Comparison of ENCODE assay signal across 11 mouse cellular contexts in the genomic region with DNA sequence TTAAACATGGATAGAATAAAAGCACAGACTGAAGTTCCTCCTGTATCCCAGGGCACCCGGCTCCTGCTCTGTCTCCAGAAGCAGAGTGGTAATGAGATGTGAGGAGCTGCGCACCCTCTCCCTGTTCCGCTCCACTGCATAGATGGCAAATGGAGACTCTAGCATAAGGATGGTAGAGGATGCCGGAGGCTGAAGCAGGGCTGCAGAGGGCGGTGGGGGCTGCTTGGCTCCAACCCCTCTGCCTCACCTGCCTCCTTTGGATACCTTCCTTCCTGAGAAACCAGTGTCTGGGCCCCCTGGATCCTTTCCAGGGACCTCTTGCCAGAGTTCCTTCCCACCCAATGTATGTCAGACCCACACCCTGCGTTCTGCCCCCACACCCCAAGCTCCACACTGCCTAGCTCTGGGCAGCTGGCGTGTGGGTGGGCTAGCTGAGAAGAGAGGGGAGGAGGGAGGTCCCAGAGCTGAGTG. TPM values are rescaled to one million over a fixed set of nuclear protein-coding genes. Genes with fewer than 3 reads are reported as not detected.
DNase-seq lines count a peak whose midpoint lies in the region; ATAC-seq and TF ChIP-seq lines count a peak whose summit lies in the region.
"Had no signal": no experiment of that assay in that cellular context is flagged by ENCODE, and none has a peak within 500 bp of the region (broad histone marks: within the 10 kb centered on the region; RNA-seq: fewer than 3 reads in every experiment).

No protein-coding gene starts in this region.

- peaks cover 25% of the 10 kb centered on the region for H3K27me3 ChIP-seq in E14TG2a.4 (ENCODE audit: insufficient read depth, low read length)
- H3K27me3 ChIP-seq in hindbrain, embryonic 13.5 days, result peaks cover 22% of the 10 kb centered on the region
- peaks cover 23% of the 10 kb centered on the region for H3K27me3 ChIP-seq in midbrain, embryonic 11.5 days (ENCODE audit: control insufficient read depth, insufficient read depth, low read length)

- peaks cover 23% of the 10 kb centered on the region for H3K36me3 ChIP-seq in E14TG2a.4 (ENCODE audit: insufficient read depth, low read length)
- H3K36me3 ChIP-seq in hindbrain, embryonic 13.5 days, result peaks cover 36% of the 10 kb centered on the region
- H3K36me3 ChIP-seq in midbrain, embryonic 11.5 days (ENCODE audit: control insufficient read depth, insufficient read depth, low read length), result no peaks in the 10 kb centered on the region

- no peak for ATAC-seq in hindbrain, embryonic 13.5 days (ENCODE audit: low FRiP score)
- ATAC-seq in midbrain, embryonic 11.5 days (ENCODE audit: low FRiP score), result no peak

- H3K27ac ChIP-seq in hindbrain, embryonic 13.5 days, result peak overlapping the region; percentile 98
- no peak overlapping the region for H3K27ac ChIP-seq in midbrain, embryonic 11.5 days (ENCODE audit: low read depth, low read length)
- H3K27ac ChIP-seq: limb, embryonic 12.5 days had no signal

- peak; percentile 71 for DNase-seq in cerebellum, adult 9-11 months
- no peak for DNase-seq in cerebellum, adult 9-10 months
- DNase-seq in midbrain, embryonic 11.5 days (ENCODE audit: low spot score, missing footprints), result no peak
- no peak for DNase-seq in c-Kit-positive CD71-positive TER-119-positive erythroid progenitor cells, embryonic 14.5 days (ENCODE audit: low spot score)
- no peak for DNase-seq in kidney, adult 9 months
- no peak for DNase-seq in retina, postnatal 1 day
- DNase-seq: heart, postnatal 10 days; lung, postnatal 14 days had no signal

- H3K4me2 ChIP-seq in hindbrain, embryonic 13.5 days, result peak overlapping the region; percentile 97
- H3K4me2 ChIP-seq in midbrain, embryonic 11.5 days, result 0 out of 2 replicates have a peak overlapping the region, but pooled peaks have one; percentile 6
- H3K4me2 ChIP-seq: limb, embryonic 12.5 days had no signal

- no peaks in the 10 kb centered on the region for H3K9me3 ChIP-seq in E14TG2a.4 (ENCODE audit: low read length)
- H3K9me3 ChIP-seq in hindbrain, embryonic 13.5 days, result no peaks in the 10 kb centered on the region
- H3K9me3 ChIP-seq in midbrain, embryonic 11.5 days (ENCODE audit: control insufficient read depth, low read length), result no peaks in the 10 kb centered on the region
- H3K9me3 ChIP-seq: limb, embryonic 12.5 days had no signal

- TF ChIP-seq CTCF in E14TG2a.4 (conservative IDR thresholded peaks at IDR 0.05; ENCODE audit: low read length), result no peak

- peak overlapping the region; percentile 17; the same call in 1 of the 2 replicates for H3K4me3 ChIP-seq in E14TG2a.4 (replicated peaks; ENCODE audit: low read length)
- peak overlapping the region; percentile 83 for H3K4me3 ChIP-seq in hindbrain, embryonic 13.5 days
- H3K4me3 ChIP-seq in midbrain, embryonic 11.5 days (ENCODE audit: low read depth, low read length), result no peak overlapping the region
- H3K4me3 ChIP-seq: limb, embryonic 12.5 days had no signal

- WGBS in hindbrain, embryonic 13.5 days, result 63% methylated on average over 7 of the region's 7 CpGs
- 79% methylated on average over 7 of the region's 7 CpGs for WGBS in midbrain, embryonic 11.5 days

- H3K9ac ChIP-seq in hindbrain, embryonic 13.5 days, result peak overlapping the region; percentile 94
- H3K9ac ChIP-seq in midbrain, embryonic 11.5 days (ENCODE audit: low read length), result no peak overlapping the region
- H3K9ac ChIP-seq: limb, embryonic 12.5 days had no signal

- peaks cover 94% of the 10 kb centered on the region for H3K4me1 ChIP-seq in E14TG2a.4 (replicated peaks; ENCODE audit: low read depth, low read length)
- H3K4me1 ChIP-seq in hindbrain, embryonic 13.5 days (replicated peaks), result peaks cover 79% of the 10 kb centered on the region
- H3K4me1 ChIP-seq in midbrain, embryonic 11.5 days (ENCODE audit: control insufficient read depth, insufficient read depth, low read length), result peaks cover 37% of the 10 kb centered on the region

RNA-seq across cellular contexts. Expression of gene Rundc3a, which starts 3.5 kb away (rescaled TPM):
- 135 and 144 TPM in 2 replicates for polyA plus RNA-seq in hindbrain, embryonic 13.5 days (2015; fragmentation: Nextera tagmentation; extraction: Ambion mirVana)
- polyA plus RNA-seq in midbrain, embryonic 11.5 days (2014; fragmentation: Nextera tagmentation; extraction: Ambion mirVana), result 42.0 and 43.0 TPM in 2 replicates

RNA-seq across cellular contexts. Expression of gene Slc25a39, which starts 11.0 kb away (rescaled TPM):
- 139 and 147 TPM in 2 replicates for polyA plus RNA-seq in hindbrain, embryonic 13.5 days (2015; fragmentation: Nextera tagmentation; extraction: Ambion mirVana)
- 167 and 193 TPM in 2 replicates for polyA plus RNA-seq in midbrain, embryonic 11.5 days (2014; fragmentation: Nextera tagmentation; extraction: Ambion mirVana)

RNA-seq across cellular contexts. Expression of gene Slc4a1, which starts 30.7 kb away (rescaled TPM):
- 4.4 and 5.0 TPM in 2 replicates for polyA plus RNA-seq in hindbrain, embryonic 13.5 days (2015; fragmentation: Nextera tagmentation; extraction: Ambion mirVana)
- polyA plus RNA-seq in midbrain, embryonic 11.5 days (2014; fragmentation: Nextera tagmentation; extraction: Ambion mirVana), result 30.6 and 31.3 TPM in 2 replicates

RNA-seq across cellular contexts. Expression of gene Grn, which starts 33.4 kb away (rescaled TPM):
- polyA plus RNA-seq in hindbrain, embryonic 13.5 days (2015; fragmentation: Nextera tagmentation; extraction: Ambion mirVana), result 76.5 and 77.3 TPM in 2 replicates
- polyA plus RNA-seq in midbrain, embryonic 11.5 days (2014; fragmentation: Nextera tagmentation; extraction: Ambion mirVana), result 36.8 and 39.3 TPM in 2 replicates

RNA-seq across cellular contexts. Expression of gene Fam171a2, which starts 50.8 kb away (rescaled TPM):
- 15.9 and 17.1 TPM in 2 replicates for polyA plus RNA-seq in hindbrain, embryonic 13.5 days (2015; fragmentation: Nextera tagmentation; extraction: Ambion mirVana)
- 7.2 and 10.6 TPM in 2 replicates for polyA plus RNA-seq in midbrain, embryonic 11.5 days (2014; fragmentation: Nextera tagmentation; extraction: Ambion mirVana)
